Comparison of ENCODE assay signal across 8 mouse cellular contexts in genomic region chr17:8871997-8872593, GRCm38 (mm10).
A peak's percentile ranks its signal among the peaks of the same experiment; 100 is the strongest.
DNase-seq lines count a peak whose midpoint lies in the region; ATAC-seq and TF ChIP-seq lines count a peak whose summit lies in the region.

No protein-coding gene starts in this region.

- intact Hi-C loops in left cerebral cortex, postnatal 25 days (cut with DNase I), result no loop called here

- H3K27me3 ChIP-seq in midbrain, embryonic 12.5 days, result no peaks in the 10 kb centered on the region
- H3K27me3 ChIP-seq in midbrain, embryonic 15.5 days (replicated peaks), result no peaks in the 10 kb centered on the region
- no peaks in the 10 kb centered on the region for H3K27me3 ChIP-seq in forebrain, embryonic 14.5 days (replicated peaks; ENCODE audit: control insufficient read depth, insufficient read depth, low read length)
- no peaks in the 10 kb centered on the region for H3K27me3 ChIP-seq in hindbrain, postnatal 0 days (ENCODE audit: insufficient read depth, low read length)
- no peaks in the 10 kb centered on the region for H3K27me3 ChIP-seq in lung, embryonic 15.5 days

- peaks cover 21% of the 10 kb centered on the region for H3K4me1 ChIP-seq in midbrain, embryonic 12.5 days
- H3K4me1 ChIP-seq in midbrain, embryonic 15.5 days, result peaks cover 17% of the 10 kb centered on the region
- peaks cover 10% of the 10 kb centered on the region for H3K4me1 ChIP-seq in forebrain, embryonic 14.5 days (ENCODE audit: control insufficient read depth, insufficient read depth, low read length)
- H3K4me1 ChIP-seq in hindbrain, postnatal 0 days (ENCODE audit: insufficient read depth, low read length), result no peaks in the 10 kb centered on the region
- H3K4me1 ChIP-seq in lung, embryonic 15.5 days, result peaks cover 14% of the 10 kb centered on the region

- H3K9ac ChIP-seq in midbrain, embryonic 12.5 days (replicated peaks), result no peak overlapping the region
- no peak overlapping the region for H3K9ac ChIP-seq in midbrain, embryonic 15.5 days
- no peak overlapping the region for H3K9ac ChIP-seq in forebrain, embryonic 14.5 days (ENCODE audit: low read length)
- no peak overlapping the region for H3K9ac ChIP-seq in hindbrain, postnatal 0 days (replicated peaks; ENCODE audit: low read length)
- no peak overlapping the region for H3K9ac ChIP-seq in lung, embryonic 15.5 days

- peak overlapping the region; percentile 46; the same call in 1 of the 2 replicates for H3K27ac ChIP-seq in midbrain, embryonic 12.5 days (replicated peaks)
- H3K27ac ChIP-seq in midbrain, embryonic 15.5 days, result no peak overlapping the region
- peak overlapping the region; percentile 18; the same call in 1 of the 2 replicates for H3K27ac ChIP-seq in forebrain, embryonic 14.5 days (ENCODE audit: low read depth, low read length)
- no peak overlapping the region for H3K27ac ChIP-seq in hindbrain, postnatal 0 days
- H3K27ac ChIP-seq in lung, embryonic 15.5 days, result 0 out of 2 replicates have a peak overlapping the region, but pooled peaks have one; percentile 8

- peak; percentile 54; the same call in 1 of the 2 replicates for ATAC-seq in midbrain, embryonic 12.5 days (ENCODE audit: low FRiP score, low read depth)
- ATAC-seq in midbrain, embryonic 15.5 days (replicated peaks), result no peak; the same call in 1 of the 2 replicates
- peak; percentile 49 for ATAC-seq in forebrain, embryonic 14.5 days
- peak; percentile 43; the same call in 1 of the 2 replicates for ATAC-seq in hindbrain, postnatal 0 days
- ATAC-seq in lung, embryonic 15.5 days (ENCODE audit: borderline replicate concordance, extremely low read depth, low FRiP score, low TSS enrichment), result peak; percentile 54; the same call in 1 of the 2 replicates

- TF ChIP-seq CTCF in hindbrain, postnatal 0 days (IDR thresholded peaks at IDR 0.05; ENCODE audit: low read depth), result no peak

- 60% methylated on average over 12 of the region's 12 CpGs for WGBS in midbrain, embryonic 12.5 days
- WGBS in midbrain, embryonic 15.5 days, result 46% methylated on average over 12 of the region's 12 CpGs
- WGBS in forebrain, embryonic 14.5 days, result 61% methylated on average over 12 of the region's 12 CpGs
- 45% methylated on average over 12 of the region's 12 CpGs for WGBS in hindbrain, postnatal 0 days
- 10% methylated on average over 12 of the region's 12 CpGs for WGBS in lung, embryonic 15.5 days

- H3K4me2 ChIP-seq in midbrain, embryonic 12.5 days (replicated peaks), result no peak overlapping the region
- H3K4me2 ChIP-seq in midbrain, embryonic 15.5 days, result no peak overlapping the region
- H3K4me2 ChIP-seq in forebrain, embryonic 14.5 days (ENCODE audit: low read length), result no peak overlapping the region
- H3K4me2 ChIP-seq in hindbrain, postnatal 0 days (ENCODE audit: low read depth, low read length), result no peak overlapping the region
- peak overlapping the region; percentile 40 for H3K4me2 ChIP-seq in lung, embryonic 15.5 days

- no peak overlapping the region for H3K4me3 ChIP-seq in midbrain, embryonic 12.5 days
- no peak overlapping the region for H3K4me3 ChIP-seq in midbrain, embryonic 15.5 days
- no peak overlapping the region for H3K4me3 ChIP-seq in forebrain, embryonic 14.5 days (ENCODE audit: low read depth, low read length)
- no peak overlapping the region for H3K4me3 ChIP-seq in hindbrain, postnatal 0 days (ENCODE audit: low read length)
- no peak overlapping the region for H3K4me3 ChIP-seq in lung, embryonic 15.5 days

- no peaks in the 10 kb centered on the region for H3K36me3 ChIP-seq in midbrain, embryonic 12.5 days
- H3K36me3 ChIP-seq in midbrain, embryonic 15.5 days (replicated peaks), result no peaks in the 10 kb centered on the region
- H3K36me3 ChIP-seq in forebrain, embryonic 14.5 days (ENCODE audit: control insufficient read depth, insufficient read depth, low read length), result no peaks in the 10 kb centered on the region
- H3K36me3 ChIP-seq in hindbrain, postnatal 0 days (ENCODE audit: insufficient read depth, low read length), result no peaks in the 10 kb centered on the region
- H3K36me3 ChIP-seq in lung, embryonic 15.5 days, result no peaks in the 10 kb centered on the region

- peak; percentile 41 for DNase-seq in forebrain, embryonic 14.5 days (ENCODE audit: low spot score)
- peak; percentile 43 for DNase-seq in hindbrain, postnatal 0 days (ENCODE audit: low spot score)
- no peak for DNase-seq in right cerebral cortex, postnatal 36 days (ENCODE audit: low spot score in 2 of 2)
- DNase-seq in cerebellum, adult 8-10 months, result no peak
- no peak for DNase-seq in left cerebral cortex, postnatal 25 days (ENCODE audit: low spot score in 2 of 2)

- no peaks in the 10 kb centered on the region for H3K9me3 ChIP-seq in midbrain, embryonic 12.5 days
- no peaks in the 10 kb centered on the region for H3K9me3 ChIP-seq in midbrain, embryonic 15.5 days
- H3K9me3 ChIP-seq in forebrain, embryonic 14.5 days (replicated peaks; ENCODE audit: control insufficient read depth, low read length), result no peaks in the 10 kb centered on the region
- H3K9me3 ChIP-seq in hindbrain, postnatal 0 days (ENCODE audit: low read length), result no peaks in the 10 kb centered on the region
- H3K9me3 ChIP-seq in lung, embryonic 15.5 days, result no peaks in the 10 kb centered on the region

Comparison
In these comparisons a context has a peak if more than half of its experiments do, and no peak if none do; other contexts are left out.
1. H3K27ac ChIP-seq: peak in midbrain, embryonic 12.5 days (single experiment), forebrain, embryonic 14.5 days (single experiment) and lung, embryonic 15.5 days (single experiment); none in midbrain, embryonic 15.5 days (single experiment) and hindbrain, postnatal 0 days (single experiment).
2. DNase-seq: peak in forebrain, embryonic 14.5 days (single experiment) and hindbrain, postnatal 0 days (single experiment); none in right cerebral cortex, postnatal 36 days (0 of 2), cerebellum, adult 8-10 months (single experiment) and left cerebral cortex, postnatal 25 days (0 of 2).